Mouse (Mus musculus): ENCODE results near the gene Tenm4.

- TF ChIP-seq CTCF (IDR thresholded peaks at IDR 0.05; ENCODE audit: low read depth) (no peak), EP300 (IDR thresholded peaks at IDR 0.05; ENCODE audit: low read depth) (no peak)
Measured at GRCm38 (mm10) chr7:96670095-96670494, 499.0 kb downstream of the Tenm4 start.

Data from liver, postnatal 0 days (tissue).